Mouse (Mus musculus) ES-Bruce4 (cell line): Measurements from ENCODE around the gene Tbc1d7. TPM values are rescaled to one million over a fixed set of nuclear protein-coding genes. Genes with fewer than 3 reads are reported as not detected.

Experiments
- H3K27ac ChIP-seq: 2 replicates; pipeline ENCODE4 v1.5.1; 2012; ENCODE audit warnings: low read length, inconsistent platforms; ENCODE audit not compliant: insufficient read depth
- H3K27me3 ChIP-seq: 2 replicates; pipeline ENCODE4 v1.6.1; 2012; ENCODE audit warnings: mild to moderate bottlenecking, low read length, inconsistent platforms; ENCODE audit not compliant: control insufficient read depth, poor library complexity, insufficient read depth, severe bottlenecking
- H3K36me3 ChIP-seq: 2 replicates; pipeline ENCODE4 v1.6.1; 2012; ENCODE audit warnings: inconsistent platforms, mild to moderate bottlenecking, low read length, moderate library complexity; ENCODE audit not compliant: control insufficient read depth, poor library complexity, insufficient read depth, severe bottlenecking
- H3K4me1 ChIP-seq: one replicate; pipeline ENCODE4 v1.8.1; 2011; ENCODE audit warnings: low read length; ENCODE audit not compliant: control insufficient read depth, insufficient read depth
- H3K4me3 ChIP-seq: 2 replicates; pipeline ENCODE4 v1.5.1; 2011; ENCODE audit warnings: low read depth, mild to moderate bottlenecking, low read length
- H3K9ac ChIP-seq: 2 replicates; pipeline ENCODE4 v1.6.1; 2012; ENCODE audit warnings: low read depth, mild to moderate bottlenecking, inconsistent platforms; ENCODE audit not compliant: poor library complexity, severe bottlenecking
- H3K9me3 ChIP-seq: replicated peaks from 2 replicates; pipeline ENCODE4 v1.6.1; 2012; ENCODE audit warnings: mild to moderate bottlenecking, low read length, inconsistent platforms; ENCODE audit not compliant: control insufficient read depth, poor library complexity, insufficient read depth, severe bottlenecking
- CTCF ChIP-seq: IDR thresholded peaks from one replicate; pipeline ENCODE4 v1.8.1; 2011; ENCODE audit warnings: low read depth, low read length
- EP300 ChIP-seq: IDR thresholded peaks from 2 replicates; pipeline ENCODE4 v1.6.1; 2011; ENCODE audit warnings: low read depth, low read length; ENCODE audit not compliant: insufficient read depth
- POLR2A ChIP-seq: IDR thresholded peaks from one replicate; pipeline ENCODE4 v1.8.1; 2011; ENCODE audit warnings: low read length; ENCODE audit not compliant: insufficient read depth
- polyA plus RNA-seq: library from polyadenylated mRNA; stranded (reverse); fragments of >200 nt; gene quantifications from 2 replicates; pipeline ENCODE4 v1.2.4, GENCODE M21; 2011; ENCODE audit warnings: low read depth; ENCODE audit not compliant: missing spikeins, insufficient read depth, insufficient read length

The Tbc1d7 gene
- polyA plus RNA-seq, 1 experiment: 26.4 TPM

DNA sequence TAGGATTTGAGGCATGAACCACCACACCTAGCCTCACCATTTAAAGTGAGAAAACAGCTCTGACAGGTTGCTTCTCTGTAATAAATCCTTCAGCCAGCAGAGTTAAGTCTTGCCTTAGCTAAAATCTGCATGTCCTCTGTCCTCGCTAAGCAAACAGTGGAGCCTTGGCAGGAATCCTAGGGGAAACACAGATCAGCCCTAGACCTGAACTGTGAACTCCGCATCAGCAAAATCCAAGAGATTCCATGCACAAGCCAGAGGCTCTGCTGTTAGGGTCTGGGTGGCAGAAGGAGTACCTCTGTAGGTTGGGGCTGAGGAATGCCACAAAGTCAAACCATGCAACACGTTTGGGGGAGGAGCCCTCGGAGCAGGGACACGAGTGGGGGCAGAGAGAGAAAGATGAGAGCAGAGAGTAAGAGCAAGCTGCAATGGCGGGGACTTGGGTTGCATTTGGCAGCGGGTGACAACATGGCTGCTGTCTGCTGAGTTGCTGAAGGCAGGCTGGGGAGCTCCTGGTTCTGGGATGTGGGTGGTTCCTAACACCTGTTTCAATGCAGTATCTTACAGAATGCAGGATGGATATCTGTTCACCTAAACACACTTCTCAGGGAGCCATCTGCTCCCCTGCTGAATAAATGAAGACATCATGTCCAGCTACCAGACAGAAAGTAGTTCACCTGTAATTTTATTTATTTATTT lies 26.4 kb downstream of the Tbc1d7 start:
- H3K36me3 ChIP-seq: no peaks in the 10 kb centered on the region
- no peak overlapping the region for H3K27ac ChIP-seq
- no peaks in the 10 kb centered on the region for H3K9me3 ChIP-seq
- no peaks in the 10 kb centered on the region for H3K27me3 ChIP-seq
- no peaks in the 10 kb centered on the region for H3K4me1 ChIP-seq
- no peak overlapping the region for H3K4me3 ChIP-seq
- no peak for TF ChIP-seq POLR2A
- no peak for TF ChIP-seq EP300
- TF ChIP-seq CTCF: no peak
- H3K9ac ChIP-seq: no peak overlapping the region

DNA sequence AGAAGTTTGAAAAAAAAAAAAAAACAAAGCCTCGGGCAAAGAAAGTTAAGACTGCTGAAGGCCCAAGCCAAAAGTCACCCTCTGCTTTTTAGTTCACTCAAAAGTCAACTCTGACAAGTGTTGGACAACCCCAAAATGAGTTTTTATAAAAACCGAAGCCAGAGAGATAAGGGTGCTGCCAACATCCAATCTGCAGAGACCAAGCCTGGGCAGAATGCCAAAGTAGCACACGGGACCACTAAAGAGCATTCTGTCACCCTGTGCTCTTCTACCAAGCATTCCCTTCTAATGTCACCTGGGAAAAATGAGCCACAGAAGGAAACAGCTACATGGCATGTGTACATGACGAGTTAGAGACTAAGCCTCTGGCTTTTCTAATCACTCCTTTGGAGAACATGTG lies 36.8 kb downstream of the Tbc1d7 start:
- no peak overlapping the region for H3K4me3 ChIP-seq
- H3K36me3 ChIP-seq: no peaks in the 10 kb centered on the region
- H3K27me3 ChIP-seq: no peaks in the 10 kb centered on the region
- no peak for TF ChIP-seq CTCF
- TF ChIP-seq EP300: no peak
- TF ChIP-seq POLR2A: no peak
- H3K27ac ChIP-seq: no peak overlapping the region
- H3K9me3 ChIP-seq: no peaks in the 10 kb centered on the region
- no peak overlapping the region for H3K9ac ChIP-seq
- H3K4me1 ChIP-seq: no peaks in the 10 kb centered on the region

DNA sequence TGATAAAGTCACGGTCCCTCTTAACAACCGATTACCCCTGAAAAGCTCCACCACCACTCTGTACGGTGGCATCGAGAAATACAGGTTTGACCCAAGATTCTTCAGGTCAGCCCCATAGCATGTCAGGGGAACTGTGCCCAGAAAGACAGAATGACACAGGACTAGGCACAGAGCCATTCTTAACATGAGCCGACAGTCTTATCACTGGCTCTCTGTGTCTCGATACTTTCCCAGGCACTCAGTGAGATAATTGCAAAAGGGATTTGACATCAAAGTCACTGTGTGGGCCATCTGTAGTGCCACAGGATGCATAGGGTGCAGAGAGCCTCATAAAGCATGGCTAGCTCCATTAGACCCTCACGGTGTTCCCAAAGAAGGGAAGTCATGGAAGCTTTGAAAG lies 37.9 kb downstream of the Tbc1d7 start:
- H3K9ac ChIP-seq: no peak overlapping the region
- H3K4me3 ChIP-seq: no peak overlapping the region
- no peaks in the 10 kb centered on the region for H3K4me1 ChIP-seq
- no peaks in the 10 kb centered on the region for H3K9me3 ChIP-seq
- no peaks in the 10 kb centered on the region for H3K36me3 ChIP-seq
- no peak for TF ChIP-seq EP300
- TF ChIP-seq CTCF: no peak
- TF ChIP-seq POLR2A: no peak
- no peaks in the 10 kb centered on the region for H3K27me3 ChIP-seq
- H3K27ac ChIP-seq: no peak overlapping the region

DNA sequence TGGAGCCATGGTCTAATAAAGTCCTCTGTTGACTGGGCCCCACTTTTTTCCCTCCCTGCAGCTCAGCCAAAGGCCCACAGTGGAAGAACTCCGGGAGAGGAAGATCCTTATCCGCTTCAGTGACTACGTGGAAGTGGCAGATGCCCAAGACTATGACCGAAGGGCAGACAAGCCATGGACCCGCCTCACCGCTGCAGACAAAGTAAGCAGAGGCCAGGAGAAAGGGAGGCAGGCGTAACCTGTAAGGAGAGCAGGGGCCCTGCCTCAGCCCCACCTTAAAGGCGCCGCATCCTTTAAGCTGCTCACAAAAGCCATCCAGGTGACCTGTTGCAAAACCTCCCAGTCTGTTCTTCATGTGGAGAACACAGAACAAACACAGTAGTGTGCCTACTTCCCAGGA lies 38.4 kb downstream of the Tbc1d7 start:
- Histone ChIP-seq H3K27me3 (no peaks in the 10 kb centered on the region), H3K4me1 (no peaks in the 10 kb centered on the region), H3K9me3 (no peaks in the 10 kb centered on the region), H3K36me3 (no peaks in the 10 kb centered on the region), H3K27ac (no peak overlapping the region), H3K9ac (no peak overlapping the region), H3K4me3 (no peak overlapping the region)
- TF ChIP-seq EP300: no peak
- no peak for TF ChIP-seq CTCF
- TF ChIP-seq POLR2A: no peak

DNA sequence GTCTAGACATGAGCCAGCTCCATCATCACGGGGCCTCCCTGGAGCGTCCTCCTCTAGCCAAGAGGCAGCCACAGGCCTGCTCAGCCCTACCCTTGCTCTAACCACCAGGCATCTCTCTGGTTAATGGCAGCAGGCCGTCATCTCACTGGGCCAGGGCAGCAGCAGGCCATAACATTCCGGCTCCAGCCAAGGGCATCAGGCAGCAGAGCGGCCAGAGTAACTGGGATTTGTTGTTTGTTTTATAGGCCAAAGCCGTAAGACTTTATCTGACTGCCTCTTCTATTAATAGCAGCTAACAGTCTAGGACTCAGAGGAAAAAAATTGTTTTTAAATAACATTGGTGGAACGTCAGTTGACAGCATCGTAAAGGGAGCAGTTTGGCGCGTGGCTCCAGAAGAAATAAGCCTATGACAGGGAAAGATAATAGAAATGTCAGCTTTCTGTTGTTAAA lies 39.5 kb downstream of the Tbc1d7 start:
- H3K36me3 ChIP-seq: no peaks in the 10 kb centered on the region
- no peaks in the 10 kb centered on the region for H3K4me1 ChIP-seq
- H3K9me3 ChIP-seq: no peaks in the 10 kb centered on the region
- H3K4me3 ChIP-seq: no peak overlapping the region
- H3K9ac ChIP-seq: no peak overlapping the region
- H3K27ac ChIP-seq: no peak overlapping the region
- TF ChIP-seq CTCF (no peak), EP300 (no peak), POLR2A (no peak)
- no peaks in the 10 kb centered on the region for H3K27me3 ChIP-seq

DNA sequence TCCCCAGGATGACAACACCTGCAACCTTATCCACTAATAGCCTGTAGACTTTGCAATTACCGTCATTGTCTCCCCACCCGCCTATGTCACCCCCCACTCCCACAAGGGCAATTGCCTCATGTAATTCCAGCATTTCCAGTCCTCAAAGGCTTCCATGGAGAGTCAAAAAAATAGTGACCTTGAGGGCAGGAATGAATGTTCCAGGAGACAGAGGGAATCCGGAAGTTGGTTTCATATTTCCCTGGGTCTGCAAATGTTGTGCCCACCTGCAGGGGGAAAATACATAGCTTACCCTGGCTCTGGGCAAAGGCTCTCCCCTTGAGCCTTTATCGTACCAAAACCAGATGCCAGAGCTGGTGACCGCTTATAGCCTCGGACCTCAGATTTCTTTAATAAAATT lies 41.1 kb downstream of the Tbc1d7 start:
- Histone ChIP-seq H3K4me3 (no peak overlapping the region), H3K9ac (no peak overlapping the region), H3K9me3 (no peaks in the 10 kb centered on the region), H3K36me3 (no peaks in the 10 kb centered on the region), H3K27me3 (no peaks in the 10 kb centered on the region), H3K4me1 (no peaks in the 10 kb centered on the region), H3K27ac (no peak overlapping the region)
- TF ChIP-seq POLR2A (no peak), CTCF (no peak), EP300 (no peak)
